Mouse (Mus musculus): ENCODE data around the gene Armh3.

- no peak for TF ChIP-seq POLR2A (IDR thresholded peaks at IDR 0.05; ENCODE audit: insufficient read depth, low read length)
- TF ChIP-seq CTCF (IDR thresholded peaks at IDR 0.05; ENCODE audit: low read depth, low read length), result no peak
- TF ChIP-seq EP300 (IDR thresholded peaks at IDR 0.05; ENCODE audit: insufficient read depth, low read depth, low read length), result no peak
These were observed 142.9 kb downstream of the Armh3 start for GRCm38 (mm10) chr19:45855284-45855920.

Measured in ES-Bruce4 (cell line).